In the genomic region with DNA sequence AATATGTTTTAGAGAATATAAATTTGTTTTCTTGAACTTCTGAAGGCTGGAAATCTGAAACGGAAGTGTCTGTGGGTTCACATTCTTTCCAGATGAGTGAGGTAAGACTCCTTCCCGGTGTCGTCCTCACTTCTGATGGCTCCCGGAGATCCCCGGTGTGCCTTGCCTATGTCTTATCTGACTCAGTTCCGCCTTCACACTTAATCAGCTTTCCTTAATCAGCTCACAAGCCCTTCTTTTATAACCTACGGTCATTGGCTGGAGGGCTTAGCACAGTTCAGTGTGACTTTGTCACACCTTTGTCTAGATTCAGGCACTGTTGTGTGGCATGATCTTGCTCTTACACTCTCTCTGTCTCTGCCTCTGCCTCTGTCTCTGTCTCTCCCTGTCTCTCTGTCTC, we compare ENCODE assay signal across 23 mouse cellular contexts.
"Had no signal": no experiment of that assay in that cellular context is flagged by ENCODE, and none has a peak within 500 bp of the region (broad histone marks: within the 10 kb centered on the region; RNA-seq: fewer than 3 reads in every experiment).

No protein-coding gene starts in this region.

- H3K4me3 ChIP-seq: gastrocnemius, adult 2 months; heart, embryonic 13.5 days; heart, embryonic 15.5 days; hindbrain, embryonic 10.5 days; hindbrain, embryonic 12.5 days; intestine, embryonic 15.5 days; layer of hippocampus, adult 2 months; left cerebral cortex, adult 2 months; limb, embryonic 10.5 days; limb, embryonic 12.5 days had no signal

- DNase-seq: gastrocnemius, adult 2 months; gastrocnemius, postnatal 10 days; gastrocnemius, postnatal 25 days; heart, postnatal 4 days; kidney, adult 18-20 months; kidney, adult 8-10 months; kidney, postnatal 10 days; kidney, postnatal 25 days; kidney, postnatal 4 days; liver had no signal

- H3K27ac ChIP-seq: heart, embryonic 13.5 days; hindbrain, embryonic 10.5 days; hindbrain, embryonic 12.5 days; hindbrain, embryonic 14.5 days; layer of hippocampus, adult 2 months; left cerebral cortex, adult 2 months; limb, embryonic 10.5 days; limb, embryonic 12.5 days had no signal

- ATAC-seq: hindbrain, embryonic 16.5 days; inflammation-experienced regulatory T-cells, adult 6 months; intestine, embryonic 15.5 days; intestine, postnatal 0 days had no signal
